Mouse (Mus musculus): ENCODE results near the gene Olfr984.

Gene Olfr984

GRCm38 (mm10) chr9:40114106-40114505 lies at the start of gene Olfr984:
Olfr984 (minus strand) TSS chr9:40114206.
- no peak for DNase-seq

- no peak for DNase-seq
Measured at GRCm38 (mm10) chr9:40155118-40155644, 41.2 kb upstream of the Olfr984 start.

- no peak for DNase-seq
Measured at GRCm38 (mm10) chr9:40141544-40141943, 27.5 kb upstream of the Olfr984 start.

- no peak for DNase-seq
Measured at GRCm38 (mm10) chr9:40139484-40139883, 25.5 kb upstream of the Olfr984 start.

- no peak for DNase-seq
Measured at GRCm38 (mm10) chr9:40136987-40137688, 23.1 kb upstream of the Olfr984 start.

GRCm38 (mm10) chr9:40130556-40130955 lies 16.6 kb upstream of the Olfr984 start:
- no peak for DNase-seq

- no peak for DNase-seq
Measured at GRCm38 (mm10) chr9:40130084-40130483, 16.1 kb upstream of the Olfr984 start, which contains the start of gene Olfr985. Olfr985 (minus strand) TSS chr9:40130184.

- no peak for DNase-seq
Measured at GRCm38 (mm10) chr9:40117287-40117659, 3.3 kb upstream of the Olfr984 start.

GRCm38 (mm10) chr9:40116645-40117286 lies 2.8 kb upstream of the Olfr984 start:
- peak; percentile 10 for DNase-seq

- no peak for DNase-seq
Measured at GRCm38 (mm10) chr9:40094769-40095168, 19.2 kb downstream of the Olfr984 start.

- DNase-seq: no peak
Measured at GRCm38 (mm10) chr9:40093495-40093894, 20.5 kb downstream of the Olfr984 start, which contains the start of gene Olfr983. Olfr983 (minus strand) TSS chr9:40093595.

GRCm38 (mm10) chr9:40073529-40073928 lies 40.5 kb downstream of the Olfr984 start, which contains the start of gene Olfr982:
Olfr982 (plus strand) TSS chr9:40073829.
- no peak for DNase-seq

- no peak for DNase-seq
Measured at GRCm38 (mm10) chr9:40050138-40050537, 63.9 kb downstream of the Olfr984 start.
